ENCODE assay signal across 24 mouse cellular contexts in the genomic region with DNA sequence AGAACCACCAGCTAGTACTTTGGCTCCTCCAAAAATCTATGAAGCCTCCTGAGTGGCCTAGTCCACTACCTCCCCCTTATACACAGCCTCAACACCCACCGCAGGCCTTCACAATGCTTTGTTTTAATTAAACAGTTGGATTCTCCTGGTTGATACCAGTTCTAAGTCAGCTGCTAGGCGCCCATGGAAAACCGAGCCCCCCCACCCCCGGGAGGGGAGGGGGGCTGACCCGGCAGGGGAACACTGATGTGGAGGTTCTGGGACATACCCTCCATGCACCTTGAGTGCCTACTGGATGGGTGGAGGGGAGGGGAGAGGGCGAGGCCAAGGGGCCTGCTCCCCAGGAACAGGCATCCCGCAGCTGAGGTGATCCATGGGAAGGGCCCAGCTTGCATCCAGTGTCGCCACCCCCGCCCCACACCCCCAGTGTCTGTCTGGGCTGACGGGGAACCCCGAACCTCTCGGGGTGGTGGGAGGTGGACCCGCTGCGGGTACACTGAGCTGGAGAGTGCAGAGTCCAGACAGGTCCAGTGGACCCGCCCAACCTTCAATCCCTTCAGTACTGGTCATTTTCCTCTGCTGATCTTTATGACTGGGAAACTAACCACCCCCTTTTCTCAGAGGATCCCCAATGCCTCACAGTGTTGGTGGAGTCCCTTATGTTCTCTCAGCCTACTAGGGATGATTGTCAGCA.
A peak's percentile ranks its signal among the peaks of the same experiment; 100 is the strongest.
DNase-seq lines count a peak whose midpoint lies in the region; ATAC-seq and TF ChIP-seq lines count a peak whose summit lies in the region.
"Had no signal": no experiment of that assay in that cellular context is flagged by ENCODE, and none has a peak within 500 bp of the region (broad histone marks: within the 10 kb centered on the region; RNA-seq: fewer than 3 reads in every experiment).

No protein-coding gene starts in this region.

- H3K4me2 ChIP-seq in heart, embryonic 14.5 days (ENCODE audit: low read length), result no peak overlapping the region
- H3K4me2 ChIP-seq in midbrain, embryonic 11.5 days, result no peak overlapping the region
- no peak overlapping the region for H3K4me2 ChIP-seq in midbrain, embryonic 14.5 days (ENCODE audit: low read length)
- H3K4me2 ChIP-seq in embryonic facial prominence, embryonic 15.5 days (replicated peaks), result no peak overlapping the region
- no peak overlapping the region for H3K4me2 ChIP-seq in lung, postnatal 0 days (replicated peaks; ENCODE audit: low read depth, low read length)
- H3K4me2 ChIP-seq: heart, embryonic 13.5 days; hindbrain, embryonic 13.5 days; intestine, embryonic 15.5 days had no signal

- H3K9ac ChIP-seq in heart, embryonic 14.5 days (ENCODE audit: low read length), result no peak overlapping the region
- H3K9ac ChIP-seq in midbrain, embryonic 11.5 days (ENCODE audit: low read length), result no peak overlapping the region
- H3K9ac ChIP-seq in midbrain, embryonic 14.5 days (replicated peaks; ENCODE audit: low read length), result no peak overlapping the region
- no peak overlapping the region for H3K9ac ChIP-seq in embryonic facial prominence, embryonic 15.5 days
- no peak overlapping the region for H3K9ac ChIP-seq in lung, postnatal 0 days (replicated peaks; ENCODE audit: low read depth)
- H3K9ac ChIP-seq: forebrain, postnatal 0 days; heart, embryonic 13.5 days; hindbrain, embryonic 13.5 days; intestine, embryonic 15.5 days had no signal

- ATAC-seq in heart, embryonic 14.5 days (ENCODE audit: insufficient number of reproducible peaks, insufficient read depth, low FRiP score, low read depth), result 0 out of 2 replicates have a peak, but pooled peaks have one; percentile 35
- no peak for ATAC-seq in midbrain, embryonic 11.5 days (ENCODE audit: low FRiP score)
- no peak for ATAC-seq in midbrain, embryonic 14.5 days (ENCODE audit: low FRiP score, low TSS enrichment)
- peak; percentile 60; the same call in 1 of the 2 replicates for ATAC-seq in embryonic facial prominence, embryonic 15.5 days (ENCODE audit: insufficient number of reproducible peaks, low FRiP score, low TSS enrichment, low read depth)
- no peak for ATAC-seq in lung, postnatal 0 days
- ATAC-seq: forebrain, embryonic 14.5 days; forebrain, postnatal 0 days; hindbrain, embryonic 16.5 days; intestine, embryonic 15.5 days; Patski had no signal

- DNase-seq in heart, adult 18-20 months, result no peak
- DNase-seq in midbrain, embryonic 11.5 days (ENCODE audit: low spot score, missing footprints), result peak; percentile 12
- DNase-seq in midbrain, embryonic 14.5 days, result no peak
- DNase-seq in lung, postnatal 0 days (ENCODE audit: low spot score), result no peak
- DNase-seq: adrenal gland, postnatal 10 days; adrenal gland, postnatal 36 days; cerebellum, adult 2 months; cerebellum, adult 9-11 months; cerebellum, postnatal 25 days; forebrain, postnatal 0 days; gastrocnemius, adult 2 months; gastrocnemius, postnatal 14 days; heart, adult 2 months; heart, postnatal 36 days had no signal

- H3K27me3 ChIP-seq in heart, embryonic 14.5 days (ENCODE audit: control insufficient read depth, insufficient read depth, low read length), result no peaks in the 10 kb centered on the region
- no peaks in the 10 kb centered on the region for H3K27me3 ChIP-seq in midbrain, embryonic 11.5 days (ENCODE audit: control insufficient read depth, insufficient read depth, low read length)
- H3K27me3 ChIP-seq in midbrain, embryonic 14.5 days (ENCODE audit: control insufficient read depth, insufficient read depth, low read length), result no peaks in the 10 kb centered on the region
- no peaks in the 10 kb centered on the region for H3K27me3 ChIP-seq in embryonic facial prominence, embryonic 15.5 days
- no peaks in the 10 kb centered on the region for H3K27me3 ChIP-seq in lung, postnatal 0 days (replicated peaks; ENCODE audit: insufficient read depth, low read length)
- H3K27me3 ChIP-seq: heart, embryonic 13.5 days; hindbrain, embryonic 13.5 days; intestine, embryonic 15.5 days; Patski had no signal

- no peak for TF ChIP-seq EP300 in lung, postnatal 0 days (IDR thresholded peaks at IDR 0.05)

- H3K36me3 ChIP-seq in heart, embryonic 14.5 days (ENCODE audit: control insufficient read depth, insufficient read depth, low read length), result no peaks in the 10 kb centered on the region
- H3K36me3 ChIP-seq in midbrain, embryonic 11.5 days (ENCODE audit: control insufficient read depth, insufficient read depth, low read length), result no peaks in the 10 kb centered on the region
- H3K36me3 ChIP-seq in midbrain, embryonic 14.5 days (ENCODE audit: control insufficient read depth, insufficient read depth, low read length), result no peaks in the 10 kb centered on the region
- H3K36me3 ChIP-seq in embryonic facial prominence, embryonic 15.5 days, result no peaks in the 10 kb centered on the region
- H3K36me3 ChIP-seq in lung, postnatal 0 days (ENCODE audit: insufficient read depth, low read length), result no peaks in the 10 kb centered on the region
- H3K36me3 ChIP-seq: heart, embryonic 10.5 days; heart, embryonic 13.5 days; hindbrain, embryonic 10.5 days; hindbrain, embryonic 13.5 days; intestine, embryonic 15.5 days had no signal

- no peak overlapping the region for H3K4me3 ChIP-seq in heart, embryonic 14.5 days (ENCODE audit: control insufficient read depth in 1 of 2, insufficient read depth in 1 of 2, low read depth in 1 of 2, low read length in 2 of 2)
- no peak overlapping the region for H3K4me3 ChIP-seq in midbrain, embryonic 11.5 days (ENCODE audit: low read depth, low read length)
- H3K4me3 ChIP-seq in midbrain, embryonic 14.5 days (replicated peaks; ENCODE audit: low read depth, low read length), result no peak overlapping the region
- no peak overlapping the region for H3K4me3 ChIP-seq in embryonic facial prominence, embryonic 15.5 days (replicated peaks)
- H3K4me3 ChIP-seq in lung, postnatal 0 days (ENCODE audit: low read depth, low read length), result no peak overlapping the region
- H3K4me3 ChIP-seq: gastrocnemius, adult 2 months; heart, adult 2 months; heart, embryonic 10.5 days; heart, embryonic 13.5 days; hindbrain, embryonic 10.5 days; hindbrain, embryonic 13.5 days; intestine, embryonic 15.5 days had no signal

- H3K27ac ChIP-seq in heart, embryonic 14.5 days (replicated peaks in 1 of 2; ENCODE audit: control insufficient read depth in 1 of 2, insufficient read depth in 1 of 2, low read depth in 2 of 2, low read length in 2 of 2), result no peak overlapping the region
- H3K27ac ChIP-seq in midbrain, embryonic 11.5 days (ENCODE audit: low read depth, low read length), result no peak overlapping the region
- H3K27ac ChIP-seq in midbrain, embryonic 14.5 days (replicated peaks; ENCODE audit: low read depth, low read length), result no peak overlapping the region
- H3K27ac ChIP-seq in embryonic facial prominence, embryonic 15.5 days (replicated peaks), result no peak overlapping the region
- H3K27ac ChIP-seq in lung, postnatal 0 days (ENCODE audit: low read length), result no peak overlapping the region
- H3K27ac ChIP-seq: gastrocnemius, adult 2 months; heart, adult 2 months; heart, embryonic 10.5 days; heart, embryonic 13.5 days; hindbrain, embryonic 10.5 days; hindbrain, embryonic 13.5 days; intestine, embryonic 15.5 days had no signal

- no peak for TF ChIP-seq CTCF in lung, postnatal 0 days (IDR thresholded peaks at IDR 0.05)

- H3K4me1 ChIP-seq in heart, embryonic 14.5 days (ENCODE audit: control insufficient read depth in 2 of 2, insufficient read depth in 2 of 2, low read length in 2 of 2), result no peaks in the 10 kb centered on the region
- no peaks in the 10 kb centered on the region for H3K4me1 ChIP-seq in midbrain, embryonic 11.5 days (ENCODE audit: control insufficient read depth, insufficient read depth, low read length)
- no peaks in the 10 kb centered on the region for H3K4me1 ChIP-seq in midbrain, embryonic 14.5 days (ENCODE audit: control insufficient read depth, insufficient read depth, low read length)
- H3K4me1 ChIP-seq in embryonic facial prominence, embryonic 15.5 days, result no peaks in the 10 kb centered on the region
- no peaks in the 10 kb centered on the region for H3K4me1 ChIP-seq in lung, postnatal 0 days (ENCODE audit: insufficient read depth, low read depth, low read length)
- H3K4me1 ChIP-seq: heart, embryonic 10.5 days; heart, embryonic 13.5 days; hindbrain, embryonic 10.5 days; intestine, embryonic 15.5 days had no signal

- H3K9me3 ChIP-seq in heart, embryonic 14.5 days (ENCODE audit: control insufficient read depth, low read length), result 0 out of 2 replicates have a peak, but pooled peaks cover 2% of the 10 kb centered on the region
- H3K9me3 ChIP-seq in midbrain, embryonic 11.5 days (ENCODE audit: control insufficient read depth, low read length), result no peaks in the 10 kb centered on the region; the same call in 1 of the 2 replicates
- H3K9me3 ChIP-seq in midbrain, embryonic 14.5 days (ENCODE audit: control insufficient read depth, low read length), result no peaks in the 10 kb centered on the region
- H3K9me3 ChIP-seq in embryonic facial prominence, embryonic 15.5 days (replicated peaks), result no peaks in the 10 kb centered on the region
- peaks cover 2% of the 10 kb centered on the region; the same call in 1 of the 2 replicates for H3K9me3 ChIP-seq in lung, postnatal 0 days (ENCODE audit: low read length)
- H3K9me3 ChIP-seq: intestine, embryonic 15.5 days had no signal

- WGBS in heart, embryonic 14.5 days, result 76% methylated on average over 15 of the region's 15 CpGs
- WGBS in midbrain, embryonic 11.5 days, result 93% methylated on average over 15 of the region's 15 CpGs
- 97% methylated on average over 15 of the region's 15 CpGs for WGBS in midbrain, embryonic 14.5 days
- WGBS in embryonic facial prominence, embryonic 15.5 days, result 92% methylated on average over 15 of the region's 15 CpGs
- WGBS in lung, postnatal 0 days, result 91% methylated on average over 15 of the region's 15 CpGs

Comparison
In these comparisons a context has a peak if more than half of its experiments do, and no peak if none do; other contexts are left out.
1. ATAC-seq: peak in heart, embryonic 14.5 days (single experiment) and embryonic facial prominence, embryonic 15.5 days (single experiment); none in midbrain, embryonic 11.5 days (single experiment), midbrain, embryonic 14.5 days (single experiment) and lung, postnatal 0 days (single experiment).